Mouse (Mus musculus) neural tube, embryonic 14.5 days (tissue): ENCODE results near the gene Gm19935. TPM values are rescaled to one million over a fixed set of nuclear protein-coding genes. Genes with fewer than 3 reads are reported as not detected.
A peak's percentile ranks its signal among the peaks of the same experiment; 100 is the strongest.

Source experiments
- ATAC-seq: fragments of 200-750 bp; cut with Nextera tagmentation; 2 replicates; pipeline ENCODE4 v1.8.0; 2017; ENCODE audit warnings: low read depth, mild to moderate bottlenecking, moderate TSS enrichment, moderate library complexity
- H3K27ac ChIP-seq: fragments of 300-500 bp; sonication (generic); 2 replicates; pipeline ENCODE4 v1.5.1; 2014; ENCODE audit warnings: low read depth, mild to moderate bottlenecking, control low read depth, low read length, moderate library complexity, mixed read lengths
- H3K27me3 ChIP-seq: fragments of 300-500 bp; sonication (generic); 2 replicates; pipeline ENCODE4 v1.6.1; 2014; ENCODE audit warnings: low read length; ENCODE audit not compliant: control insufficient read depth, insufficient read depth
- H3K36me3 ChIP-seq: fragments of 300-500 bp; sonication (generic); 2 replicates; pipeline ENCODE4 v1.6.1; 2014; ENCODE audit warnings: low read length, mixed read lengths; ENCODE audit not compliant: control insufficient read depth, insufficient read depth
- H3K4me1 ChIP-seq: fragments of 300-500 bp; sonication (generic); 2 replicates; pipeline ENCODE4 v1.6.1; 2014; ENCODE audit warnings: low read length; ENCODE audit not compliant: control insufficient read depth, insufficient read depth
- H3K4me2 ChIP-seq: fragments of 300-500 bp; sonication (generic); 2 replicates; pipeline ENCODE4 v1.6.1; 2014; ENCODE audit warnings: mild to moderate bottlenecking, low read depth, low read length, control low read depth
- H3K4me3 ChIP-seq: fragments of 300-500 bp; sonication (generic); 2 replicates; pipeline ENCODE4 v1.5.1; 2014; ENCODE audit warnings: low read depth, low read length, control low read depth, mixed read lengths
- H3K9ac ChIP-seq: fragments of 300-500 bp; sonication (generic); replicated peaks from 2 replicates; pipeline ENCODE4 v1.6.1; 2014; ENCODE audit warnings: low read depth, mild to moderate bottlenecking, control low read depth, low read length, mixed read lengths
- H3K9me3 ChIP-seq: fragments of 300-500 bp; sonication (generic); 2 replicates; pipeline ENCODE4 v1.6.1; 2016; ENCODE audit warnings: low read length; ENCODE audit not compliant: control insufficient read depth
- WGBS: fragments of 180-500 bp; shearing (Covaris S2); extraction: QIAGEN DNeasy Blood & Tissue Kit; methylation state at CpG from one replicate; pipeline ENCODE4 v1.1.7; 2014; 5-methylcytosine and 5-hydroxymethylcytosine counted together
- polyA plus RNA-seq: library from polyadenylated mRNA; unstranded; fragments of >200 nt; fragmentation: Nextera tagmentation; extraction: Ambion mirVana; gene quantifications from 2 replicates; pipeline ENCODE4 v1.2.1, GENCODE M21; 2014

Gm19935 gene
- polyA plus RNA-seq, result 2.2 and 3.3 TPM in 2 replicates

DNA sequence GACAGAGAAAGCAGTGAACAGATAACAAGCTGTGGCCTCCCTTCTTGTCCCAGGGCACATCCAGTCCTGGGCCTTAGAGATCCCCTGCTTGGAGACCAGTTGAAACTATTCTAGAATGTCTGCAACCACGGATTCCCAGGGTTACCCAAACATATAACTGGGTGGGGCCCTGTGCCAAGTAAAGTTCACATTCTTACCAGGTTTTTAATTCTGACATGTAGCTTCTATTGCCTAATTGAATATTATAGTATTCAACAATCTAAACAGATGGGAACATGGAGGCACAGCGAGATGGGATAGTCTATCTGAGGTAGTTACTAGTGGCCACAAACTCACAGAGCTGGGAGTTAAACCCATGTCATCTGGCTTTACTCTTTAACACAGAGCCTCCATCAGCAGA lies at the start of gene Gm19935:
TSS of gene Gm19935 (minus strand) at position 101 of the 400 bp plus-strand sequence.
- H3K4me2 ChIP-seq, result 0 out of 2 replicates have a peak within 1 kb of the TSS, but pooled peaks have one; percentile 6
- no peak within 1 kb of the TSS for H3K4me3 ChIP-seq
- ATAC-seq, result no peak
- H3K27ac ChIP-seq, result peak within 1 kb of the TSS; percentile 57
- no peaks in the 10 kb centered on the region for H3K36me3 ChIP-seq
- no peaks in the 10 kb centered on the region for H3K27me3 ChIP-seq
- H3K4me1 ChIP-seq, result 0 out of 2 replicates have a peak, but pooled peaks cover 6% of the 10 kb centered on the region
- H3K9ac ChIP-seq, result no peak within 1 kb of the TSS
- WGBS, result 85% methylated on average over 2 of the region's 2 CpGs
- H3K9me3 ChIP-seq, result no peaks in the 10 kb centered on the region

- 0 out of 2 replicates have a peak overlapping the region, but pooled peaks have one; percentile 0 for H3K4me2 ChIP-seq
- H3K27ac ChIP-seq, result peak overlapping the region; percentile 81
- no peaks in the 10 kb centered on the region for H3K9me3 ChIP-seq
- no peak overlapping the region for H3K4me3 ChIP-seq
- 2% methylated on average over 9 of the region's 9 CpGs for WGBS
- H3K36me3 ChIP-seq, result no peaks in the 10 kb centered on the region
- no peaks in the 10 kb centered on the region for H3K27me3 ChIP-seq
- peak; percentile 97 for ATAC-seq
- H3K9ac ChIP-seq, result no peak overlapping the region
- H3K4me1 ChIP-seq, result peaks cover 21% of the 10 kb centered on the region
Observed at GRCm38 (mm10) chr8:90862038-90862437, 44.8 kb upstream of the Gm19935 start.

GRCm38 (mm10) chr8:90861266-90861944 lies 44.2 kb upstream of the Gm19935 start:
- peak overlapping the region; percentile 81 for H3K27ac ChIP-seq
- H3K4me1 ChIP-seq, result peaks cover 21% of the 10 kb centered on the region
- H3K4me2 ChIP-seq, result 0 out of 2 replicates have a peak overlapping the region, but pooled peaks have one; percentile 0
- no peak overlapping the region for H3K4me3 ChIP-seq
- ATAC-seq, result 0 out of 2 replicates have a peak, but pooled peaks have one; percentile 12
- no peak overlapping the region for H3K9ac ChIP-seq
- no peaks in the 10 kb centered on the region for H3K27me3 ChIP-seq
- WGBS, result 2% methylated on average over 9 of the region's 9 CpGs
- no peaks in the 10 kb centered on the region for H3K9me3 ChIP-seq
- H3K36me3 ChIP-seq, result no peaks in the 10 kb centered on the region

DNA sequence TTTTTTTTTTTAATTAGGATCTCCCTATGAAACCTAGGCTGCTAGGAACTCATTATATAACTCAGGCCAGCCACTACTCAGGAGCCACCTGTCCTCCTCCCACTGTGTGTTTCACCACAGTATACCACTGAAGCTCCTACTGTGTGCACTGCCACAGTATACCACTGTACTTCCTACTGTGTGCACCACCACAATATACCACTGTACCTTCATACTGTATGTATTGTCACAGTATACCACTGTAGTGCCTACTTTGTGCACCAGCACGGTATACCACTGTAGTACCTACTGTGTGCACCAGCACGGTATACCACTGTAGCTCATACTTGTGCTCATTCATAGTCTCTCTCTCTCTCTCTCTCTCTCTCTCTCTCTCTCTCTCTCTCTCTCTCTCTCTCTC lies 40.9 kb upstream of the Gm19935 start:
- no peaks in the 10 kb centered on the region for H3K36me3 ChIP-seq
- no peaks in the 10 kb centered on the region for H3K27me3 ChIP-seq
- no peak overlapping the region for H3K4me3 ChIP-seq
- H3K27ac ChIP-seq, result no peak overlapping the region
- no peaks in the 10 kb centered on the region for H3K9me3 ChIP-seq
- no peak overlapping the region for H3K4me2 ChIP-seq
- peaks cover 30% of the 10 kb centered on the region for H3K4me1 ChIP-seq
- ATAC-seq, result no peak
- WGBS, result 93% methylated on average over 2 of the region's 2 CpGs
- H3K9ac ChIP-seq, result no peak overlapping the region

DNA sequence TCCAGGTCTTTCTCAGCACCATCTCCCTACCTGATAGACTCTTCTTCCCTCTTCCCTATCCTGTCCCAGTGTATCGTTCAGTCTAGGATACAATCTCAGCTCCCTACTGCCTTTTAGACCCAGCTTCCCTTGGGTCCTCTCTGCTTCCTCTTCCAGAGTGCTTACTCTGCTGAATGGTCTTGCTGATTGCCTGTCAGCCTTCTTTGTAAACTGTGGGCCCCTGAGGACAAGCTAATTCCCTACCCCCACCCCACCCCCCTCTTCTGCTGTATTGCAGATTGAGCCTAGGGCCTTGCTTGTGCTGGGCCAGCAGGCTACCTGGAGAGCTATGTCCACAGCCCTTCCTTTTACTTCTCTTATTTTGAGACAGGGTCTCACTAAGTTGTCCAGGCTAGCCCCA lies 39.8 kb upstream of the Gm19935 start:
- Histone ChIP-seq H3K4me1 (peaks cover 22% of the 10 kb centered on the region), H3K9ac (no peak overlapping the region), H3K27ac (no peak overlapping the region), H3K4me2 (no peak overlapping the region), H3K9me3 (no peaks in the 10 kb centered on the region), H3K4me3 (no peak overlapping the region), H3K36me3 (no peaks in the 10 kb centered on the region), H3K27me3 (no peaks in the 10 kb centered on the region)
- 8% methylated on average over 1 of the region's 1 CpGs for WGBS
- no peak for ATAC-seq

DNA sequence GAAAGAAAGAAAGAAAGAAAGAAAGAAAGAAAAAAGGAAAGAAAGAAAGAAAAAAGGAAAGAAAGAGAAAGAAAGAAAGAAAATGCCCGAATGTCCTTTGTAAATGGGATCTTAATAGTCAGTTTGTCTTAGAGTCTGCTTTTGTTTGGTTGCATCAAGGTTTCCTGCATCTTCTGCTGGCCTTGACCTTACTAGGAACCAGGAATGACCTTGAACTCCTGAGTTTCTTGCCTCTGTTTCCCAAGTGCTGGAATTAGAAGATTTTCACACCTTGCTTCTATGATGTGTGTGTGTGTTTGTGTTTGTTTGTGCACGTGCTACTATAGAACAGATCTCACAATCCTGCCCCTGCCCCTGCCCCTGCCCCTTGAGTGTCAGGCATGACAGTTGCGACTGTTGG lies 39.0 kb upstream of the Gm19935 start:
- Histone ChIP-seq H3K4me3 (no peak overlapping the region), H3K27ac (no peak overlapping the region), H3K4me1 (peaks cover 14% of the 10 kb centered on the region; the same call in 1 of the 2 replicates), H3K27me3 (no peaks in the 10 kb centered on the region), H3K4me2 (no peak overlapping the region), H3K9ac (no peak overlapping the region), H3K36me3 (no peaks in the 10 kb centered on the region), H3K9me3 (no peaks in the 10 kb centered on the region)
- 91% methylated on average over 3 of the region's 3 CpGs for WGBS
- no peak for ATAC-seq

GRCm38 (mm10) chr8:90854671-90855161 lies 37.5 kb upstream of the Gm19935 start:
- Histone ChIP-seq H3K9ac (no peak overlapping the region; the same call in 1 of the 2 replicates), H3K4me2 (peak overlapping the region; percentile 15; the same call in 1 of the 2 replicates), H3K9me3 (no peaks in the 10 kb centered on the region), H3K4me3 (no peak overlapping the region), H3K27ac (peak overlapping the region; percentile 60; the same call in 1 of the 2 replicates), H3K27me3 (no peaks in the 10 kb centered on the region), H3K4me1 (peaks cover 18% of the 10 kb centered on the region; the same call in 1 of the 2 replicates), H3K36me3 (no peaks in the 10 kb centered on the region)
- 9% methylated on average over 10 of the region's 10 CpGs for WGBS
- ATAC-seq, result peak; percentile 75; the same call in 1 of the 2 replicates

GRCm38 (mm10) chr8:90853971-90854670 lies 36.9 kb upstream of the Gm19935 start:
- no peaks in the 10 kb centered on the region for H3K27me3 ChIP-seq
- no peak overlapping the region; the same call in 1 of the 2 replicates for H3K9ac ChIP-seq
- no peak overlapping the region for H3K4me3 ChIP-seq
- 42% methylated on average over 9 of the region's 9 CpGs for WGBS
- H3K9me3 ChIP-seq, result no peaks in the 10 kb centered on the region
- no peaks in the 10 kb centered on the region for H3K36me3 ChIP-seq
- ATAC-seq, result 0 out of 2 replicates have a peak, but pooled peaks have one; percentile 41
- H3K4me1 ChIP-seq, result peaks cover 14% of the 10 kb centered on the region; the same call in 1 of the 2 replicates
- H3K27ac ChIP-seq, result peak overlapping the region; percentile 60; the same call in 1 of the 2 replicates
- peak overlapping the region; percentile 15; the same call in 1 of the 2 replicates for H3K4me2 ChIP-seq
